Mouse (Mus musculus) heart, adult 11 months (tissue): Measurements from ENCODE around the gene Gadd45gip1.
A peak's percentile ranks its signal among the peaks of the same experiment; 100 is the strongest.

Experiments used
- DNase-seq: peaks from one replicate; pipeline ENCODE4 v3.0.0; 2022

The Gadd45gip1 gene

DNA sequence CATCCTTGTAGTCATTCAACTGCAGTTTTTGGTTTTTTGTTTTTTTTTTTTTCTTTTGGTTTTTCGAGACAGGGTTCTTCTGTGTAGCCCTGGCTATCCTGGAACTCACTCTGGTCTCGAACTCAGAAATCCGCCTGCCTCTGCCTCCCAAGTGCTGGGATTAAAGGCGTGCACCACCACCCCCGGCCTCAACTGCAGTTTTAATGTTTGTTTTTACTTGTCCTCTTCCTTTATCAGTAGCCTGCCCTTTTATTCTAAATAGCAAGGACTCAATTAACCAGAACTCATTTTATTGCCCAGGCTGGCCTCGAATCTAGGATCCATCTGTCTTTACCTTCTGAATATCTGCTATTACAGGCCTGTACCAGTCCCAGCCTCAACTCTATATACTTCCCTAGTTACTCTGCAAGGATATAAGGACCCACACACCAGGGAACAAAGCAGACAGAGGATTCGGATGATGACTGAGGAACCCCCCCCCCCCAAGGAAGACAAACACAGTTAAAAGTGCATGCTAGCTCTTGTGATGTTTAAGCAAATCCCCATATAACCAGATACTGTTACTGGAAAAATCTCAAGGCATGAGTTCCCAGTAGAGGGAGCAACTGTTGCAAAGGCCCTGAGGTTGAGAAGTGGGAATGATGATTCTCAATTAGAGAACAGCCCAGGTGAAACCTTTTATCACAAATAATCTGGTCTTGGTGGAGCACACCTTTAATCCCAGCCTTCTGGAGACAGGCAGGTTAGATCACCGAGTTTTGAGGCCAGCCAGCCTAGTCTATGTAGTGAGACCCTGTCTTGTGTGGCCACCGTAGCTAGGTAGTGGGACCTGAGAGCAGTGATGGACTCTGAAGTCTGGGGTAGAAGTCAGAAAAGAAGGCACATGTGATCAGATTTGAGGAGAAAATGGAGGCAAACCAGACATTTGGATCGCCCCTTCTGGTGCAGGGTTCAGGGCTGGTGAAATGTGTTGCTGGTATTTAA lies 1.7 kb downstream of the Gadd45gip1 start:
- DNase-seq = peak; percentile 91

DNA sequence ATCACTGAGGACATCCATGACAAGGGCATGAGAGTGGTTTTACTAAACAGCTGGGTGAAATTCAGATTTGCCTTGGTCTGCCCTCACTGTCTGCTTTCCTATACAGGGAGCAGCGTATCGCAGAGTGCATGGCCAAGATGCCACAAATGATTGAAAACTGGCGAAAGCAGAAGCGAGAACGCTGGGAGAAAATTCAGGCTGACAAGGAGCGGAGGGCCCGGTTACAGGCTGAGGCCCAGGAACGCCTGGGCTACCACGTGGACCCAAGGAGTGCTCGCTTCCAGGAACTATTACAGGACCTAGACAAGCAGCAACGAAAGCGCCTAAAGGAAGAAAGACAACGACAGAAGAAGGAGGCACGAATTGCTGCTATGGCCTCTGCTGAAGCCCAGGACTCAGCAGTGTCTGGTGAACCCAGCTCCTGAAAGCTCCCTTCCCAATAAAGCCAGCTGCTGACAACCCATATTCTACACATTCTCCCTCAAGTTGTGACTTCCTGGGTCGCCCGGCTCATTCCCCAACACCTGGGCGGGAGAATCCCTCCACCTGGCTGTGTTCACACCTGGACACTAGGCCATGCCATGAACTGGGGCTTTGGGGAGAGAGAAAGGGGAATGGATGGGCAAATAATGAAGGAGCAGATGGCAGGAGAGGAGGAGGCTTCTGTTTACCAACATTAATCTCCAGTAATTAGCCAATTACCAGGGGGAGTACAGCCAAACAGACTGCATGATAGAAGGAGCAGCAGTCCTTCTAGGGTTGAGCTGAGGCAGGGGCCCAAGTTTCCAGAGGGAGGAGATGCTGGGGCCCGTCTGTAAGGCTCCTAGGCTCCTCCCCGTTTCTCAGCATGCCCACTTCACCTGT lies 2.9 kb downstream of the Gadd45gip1 start:
- DNase-seq = peak; percentile 89

DNA sequence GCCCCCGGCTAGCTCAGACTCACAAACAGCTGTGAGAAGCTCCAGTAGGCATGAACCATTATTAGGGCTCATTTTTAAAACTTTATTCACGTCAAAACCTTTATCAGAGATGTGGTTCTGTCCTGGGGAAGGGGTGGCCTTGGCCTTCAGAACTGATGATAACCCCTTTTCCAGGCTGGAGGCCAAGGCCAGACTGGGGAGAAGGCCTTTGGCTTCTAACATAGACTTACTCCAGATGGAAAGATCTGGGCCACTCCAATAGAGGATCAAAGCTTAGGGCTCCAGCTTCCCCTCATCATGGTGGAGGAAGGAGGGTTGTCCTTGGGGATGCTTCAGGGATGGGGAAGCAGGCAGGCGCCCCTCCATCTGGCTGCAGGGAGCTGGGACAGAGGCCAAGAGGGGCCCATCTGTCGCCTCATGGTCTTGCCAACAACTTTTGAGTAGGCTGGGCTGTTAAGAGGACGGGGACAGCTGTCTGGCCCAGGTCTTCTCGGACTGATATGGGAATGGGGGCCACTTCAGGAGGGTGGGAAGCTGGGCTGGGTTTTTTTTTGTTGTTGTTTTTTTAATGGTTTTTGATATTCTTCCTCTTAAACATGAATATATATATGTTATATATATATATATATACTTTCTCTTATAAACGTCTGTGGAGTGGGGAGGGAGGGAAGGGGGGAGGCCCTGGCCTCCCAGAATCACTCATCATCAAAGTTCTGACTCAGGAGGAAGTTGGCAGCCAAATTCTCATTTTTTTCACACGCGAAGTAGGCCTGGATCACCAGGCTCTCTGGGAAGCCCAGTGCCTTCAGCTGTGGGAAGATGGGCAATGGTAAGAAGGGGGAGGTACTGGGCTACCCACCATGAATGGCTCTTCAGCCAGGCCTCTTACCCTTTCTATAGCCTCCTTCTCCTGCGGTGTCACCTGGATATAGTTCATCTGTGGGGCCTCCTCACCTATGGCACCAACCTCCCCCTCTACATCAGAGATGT lies 3.8 kb downstream of the Gadd45gip1 start:
- peak; percentile 94 for DNase-seq

DNA sequence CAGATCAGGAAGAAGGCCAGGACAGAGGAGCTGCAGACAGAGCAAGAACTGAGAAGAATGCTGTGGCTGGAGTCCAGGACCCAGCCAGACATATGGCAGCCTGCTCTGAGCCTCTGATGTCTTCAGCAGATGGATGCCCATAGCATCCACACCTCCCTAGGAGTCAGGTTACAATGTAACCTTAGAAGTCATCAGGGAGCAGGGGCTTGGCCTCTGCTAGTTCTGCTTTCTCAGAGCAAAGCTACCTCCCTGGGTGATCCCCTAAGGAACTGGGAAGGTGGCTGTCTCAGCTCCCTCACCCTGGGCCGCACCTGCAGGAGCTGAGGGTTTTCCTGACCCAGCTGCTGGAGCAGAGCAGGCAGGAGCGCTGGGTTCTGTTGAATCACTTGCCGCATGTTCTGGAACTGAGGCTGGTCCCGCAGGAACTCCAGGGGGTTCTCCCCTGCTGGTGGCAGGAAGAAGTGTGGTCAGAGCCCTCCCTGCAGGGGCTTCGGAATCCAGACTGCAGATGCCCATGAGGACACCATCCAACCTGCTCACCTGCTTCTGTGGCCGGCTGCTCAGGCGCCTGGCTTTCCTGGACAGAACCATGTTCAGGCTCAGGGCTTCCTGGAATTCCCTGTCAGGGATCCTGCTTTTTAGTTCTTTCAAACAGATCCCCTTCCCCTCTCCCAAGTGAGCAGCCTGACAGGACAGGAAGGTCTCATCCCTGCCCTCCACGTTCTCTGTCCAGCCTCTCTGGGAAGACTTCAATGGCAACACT lies 6.0 kb downstream of the Gadd45gip1 start:
- DNase-seq = peak; percentile 91

DNA sequence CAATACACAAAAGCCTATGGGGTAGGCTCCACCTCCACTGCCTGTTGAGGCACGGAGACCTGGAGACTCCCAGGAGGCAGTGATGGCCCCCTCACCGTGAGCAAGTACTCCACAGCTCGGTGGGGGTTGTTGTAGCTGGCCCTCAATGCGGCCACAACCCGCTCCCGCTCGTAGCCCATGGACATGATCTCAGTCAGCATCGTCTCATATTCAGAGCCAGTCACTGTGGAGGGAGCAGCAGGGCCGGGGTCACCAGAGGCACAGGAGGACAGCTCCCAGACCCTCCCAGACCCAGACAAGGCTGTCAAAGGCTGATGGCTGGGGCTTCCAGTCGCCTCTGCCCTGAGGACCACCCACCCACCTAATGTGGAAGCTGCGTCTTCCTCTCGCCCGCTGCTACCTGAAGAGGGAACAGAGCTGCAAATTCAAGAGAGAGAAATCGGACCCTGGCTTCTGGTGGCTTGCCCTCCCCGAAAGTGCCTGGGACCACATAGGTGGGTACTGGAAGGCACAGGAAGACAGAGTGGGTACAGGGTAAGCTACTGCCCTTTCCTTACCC lies 6.7 kb downstream of the Gadd45gip1 start:
- DNase-seq = peak; percentile 90

DNA sequence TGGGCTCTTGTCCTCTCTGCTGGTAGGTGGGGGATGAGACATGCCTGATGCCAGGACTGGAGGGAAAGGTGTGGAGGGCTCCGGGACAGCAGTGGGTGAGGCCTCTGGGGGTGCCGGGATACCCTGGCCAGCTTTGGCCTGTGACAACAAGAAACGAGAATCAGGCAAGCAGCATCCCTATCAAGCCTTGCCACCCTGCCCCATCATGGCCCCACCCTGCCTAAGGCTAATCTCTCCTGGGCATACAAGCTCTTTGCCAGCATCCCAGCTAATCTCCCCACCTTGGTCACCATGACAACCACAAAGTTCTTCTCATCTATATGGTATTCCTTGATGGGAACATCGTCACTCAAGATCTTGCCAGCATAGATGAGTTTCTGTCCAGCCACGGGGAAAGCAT lies 7.2 kb downstream of the Gadd45gip1 start:
- DNase-seq = peak; percentile 93

DNA sequence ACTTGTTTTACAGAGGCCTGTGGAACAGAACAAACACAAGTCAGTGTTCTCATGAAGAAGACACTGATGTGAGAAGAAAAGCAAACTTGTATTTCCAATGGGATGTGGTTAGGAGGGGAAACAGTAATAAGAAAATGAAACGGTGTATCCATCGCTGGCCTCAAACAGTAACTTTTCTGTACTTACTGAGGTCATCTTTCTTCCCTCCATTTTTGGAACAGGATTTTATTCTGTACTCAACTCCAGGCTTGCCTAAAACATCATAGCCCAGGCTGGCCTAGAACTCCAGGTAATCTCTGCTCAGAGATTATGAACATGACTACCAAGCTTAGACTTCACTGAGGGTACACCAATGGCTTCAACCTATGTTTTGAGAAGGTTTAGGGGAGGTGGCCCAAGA lies 8.1 kb downstream of the Gadd45gip1 start:
- DNase-seq = no peak

DNA sequence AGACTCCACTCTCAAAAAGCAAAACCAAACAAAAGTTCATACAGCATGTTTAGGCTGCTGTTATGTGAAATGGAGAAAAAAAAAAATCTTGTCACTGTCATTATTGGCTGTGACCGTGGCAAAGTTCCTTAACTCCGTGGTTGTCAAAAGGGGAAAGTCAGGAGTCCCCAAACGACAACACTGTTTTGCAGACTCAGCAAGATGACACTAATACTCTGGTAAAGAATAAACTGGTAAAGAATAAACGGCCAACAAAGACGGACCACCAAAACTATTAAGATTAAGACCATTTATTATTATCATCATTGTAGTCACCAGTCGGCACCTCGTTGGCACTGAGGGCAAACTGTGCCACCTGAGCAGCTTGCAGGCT lies 8.5 kb downstream of the Gadd45gip1 start:
- DNase-seq = no peak

DNA sequence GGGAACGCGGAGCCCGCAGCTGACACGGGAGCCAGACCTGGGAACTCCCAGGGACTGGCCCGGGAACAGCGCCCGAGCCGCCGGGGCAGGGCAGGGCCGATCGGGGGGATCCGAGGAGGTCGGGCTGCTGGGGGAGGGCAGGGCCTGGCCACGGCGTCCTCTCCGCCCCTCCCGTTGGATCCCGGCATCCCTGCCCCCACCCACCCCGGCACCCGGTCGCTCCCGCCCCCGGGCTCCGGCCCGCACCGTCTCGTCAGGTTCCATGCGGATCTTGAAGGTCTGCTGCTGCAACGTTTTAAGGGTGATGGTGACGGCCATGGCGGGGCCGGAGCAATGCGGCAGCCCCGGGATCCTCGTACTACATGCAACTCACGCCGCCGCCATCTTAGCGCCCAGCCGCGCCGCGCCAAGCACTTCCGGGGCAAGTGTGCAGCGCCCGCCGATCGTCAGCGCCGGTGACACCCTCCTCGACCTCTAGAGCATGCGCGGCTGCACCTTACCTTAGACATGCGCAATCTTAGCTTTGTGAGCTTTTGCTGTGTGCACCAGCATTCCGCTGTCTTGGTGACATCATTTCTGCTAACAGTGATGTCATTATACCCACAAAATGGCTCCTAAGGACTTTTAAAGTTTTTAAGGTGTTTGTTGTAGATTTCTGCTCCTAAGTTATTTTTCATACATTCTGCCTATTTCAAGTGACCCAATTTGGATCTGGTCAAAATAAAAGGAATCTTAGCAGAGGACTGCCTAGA lies 9.1 kb downstream of the Gadd45gip1 start, which contains the start of gene Rad23a:
TSS of gene Rad23a (minus strand) at position 418 of the 752 bp plus-strand sequence.
- peak; percentile 99 for DNase-seq

DNA sequence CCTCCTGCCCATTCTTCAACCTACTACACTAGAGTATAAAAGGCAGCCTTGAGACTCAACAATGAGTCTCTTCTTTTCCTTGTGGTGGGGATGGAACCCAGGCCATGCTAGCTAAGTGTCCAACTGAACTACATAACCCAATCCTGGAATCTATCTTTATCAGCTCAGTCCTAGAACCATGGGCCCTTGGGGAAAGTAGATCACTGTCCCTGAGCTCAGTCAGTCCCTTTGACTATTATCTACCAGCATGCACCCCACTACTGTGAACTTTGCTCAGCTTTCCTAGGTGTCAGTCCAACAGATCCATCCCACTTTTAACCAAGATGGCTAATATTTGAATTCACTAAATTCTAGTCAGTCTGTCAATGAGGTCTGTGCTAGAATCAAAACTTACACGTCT lies 10.2 kb downstream of the Gadd45gip1 start:
- DNase-seq = peak; percentile 69

DNA sequence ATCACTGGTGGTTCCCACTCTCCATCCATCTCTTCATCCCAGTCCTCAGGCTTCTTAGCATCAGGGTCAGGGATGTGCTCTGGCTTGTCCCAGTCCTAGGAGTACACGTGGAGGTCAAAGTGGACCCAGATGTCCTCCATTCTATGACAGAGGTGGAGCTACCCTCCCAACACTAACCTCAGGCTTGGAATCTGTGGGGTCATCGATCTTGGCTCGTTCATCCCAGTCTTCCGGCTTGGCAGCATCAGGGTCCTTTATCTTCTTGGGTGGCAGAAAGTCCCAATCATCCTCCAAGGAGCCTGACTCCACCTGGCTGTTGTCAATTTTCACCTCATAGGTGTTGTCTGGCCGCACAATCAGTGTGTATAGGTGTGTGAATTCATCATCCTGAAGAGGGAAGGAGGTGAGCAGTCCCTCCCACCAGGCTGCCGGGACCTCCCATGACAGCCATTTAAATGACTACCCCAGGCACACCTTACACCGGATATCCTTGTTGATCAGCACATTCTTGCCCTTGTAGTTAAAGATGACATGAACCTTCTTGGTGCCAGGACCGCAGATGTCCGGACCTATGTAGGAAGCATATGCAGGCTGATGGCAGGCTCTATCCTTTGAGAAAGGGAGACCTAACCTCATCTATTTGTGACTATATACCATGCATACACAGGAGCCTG lies 13.2 kb downstream of the Gadd45gip1 start:
- peak; percentile 93 for DNase-seq

DNA sequence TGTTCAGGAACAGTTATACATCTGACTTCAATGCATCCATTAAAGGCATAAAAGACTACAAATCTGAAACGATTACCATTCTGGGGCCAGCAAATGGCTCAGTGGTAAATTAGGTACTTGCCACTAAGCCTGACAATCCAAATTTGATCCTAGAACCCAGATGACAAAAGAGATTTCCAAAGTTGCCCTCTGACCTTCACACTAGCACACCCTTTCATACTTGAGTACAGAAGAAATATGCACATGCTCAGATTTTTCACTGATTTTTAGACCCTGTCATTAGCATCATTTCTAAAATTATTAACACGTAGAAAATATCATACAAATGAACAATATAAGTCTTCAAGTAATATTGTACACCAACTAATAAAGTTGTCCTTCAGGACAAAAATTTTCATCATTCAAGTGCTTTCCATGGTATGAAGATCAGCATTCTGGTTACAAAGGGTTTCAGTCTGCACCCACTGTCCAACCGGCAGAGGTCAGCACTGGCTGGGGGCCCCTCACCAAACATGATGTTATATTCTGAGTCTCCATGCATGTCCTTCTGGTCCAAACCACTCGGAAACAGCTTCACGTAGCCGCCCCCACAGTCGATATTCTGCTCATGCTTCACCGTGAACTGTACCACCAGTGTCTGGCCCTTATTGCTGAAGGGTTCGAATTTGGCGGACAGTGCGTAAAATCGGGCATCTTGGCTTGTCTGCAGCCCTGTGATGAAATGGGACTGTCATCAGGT lies 14.2 kb downstream of the Gadd45gip1 start:
- peak; percentile 92 for DNase-seq

DNA sequence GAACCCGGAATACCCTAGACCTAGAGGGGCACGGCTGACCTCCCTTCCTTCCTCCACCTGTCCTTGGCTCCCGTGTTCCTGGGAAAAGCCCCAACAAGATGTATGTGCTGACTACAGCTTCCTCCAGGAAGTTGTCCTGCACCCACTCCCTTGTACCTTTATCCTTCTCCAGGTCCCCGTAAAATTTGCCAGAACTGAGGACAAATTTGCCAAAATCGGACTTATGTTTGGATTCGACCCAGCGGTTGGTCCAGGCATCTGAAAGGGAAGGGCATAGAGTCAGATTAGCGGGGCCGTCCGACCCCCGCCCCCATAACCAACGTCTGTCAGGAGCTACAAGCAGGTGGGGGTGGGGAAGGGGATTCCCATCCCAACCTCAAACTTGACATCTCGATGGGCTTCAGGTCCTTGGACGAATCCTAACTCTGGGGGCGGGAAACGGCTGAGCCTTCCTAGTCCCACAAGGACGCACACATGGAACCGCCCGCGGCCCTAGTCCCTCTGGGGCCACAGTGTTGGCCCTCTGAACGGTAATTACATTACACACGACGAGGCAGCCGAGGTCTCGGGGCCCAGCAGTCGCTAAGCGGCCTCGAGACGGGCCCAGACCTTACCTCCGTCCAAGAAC lies 14.9 kb downstream of the Gadd45gip1 start:
- peak; percentile 94 for DNase-seq

DNA sequence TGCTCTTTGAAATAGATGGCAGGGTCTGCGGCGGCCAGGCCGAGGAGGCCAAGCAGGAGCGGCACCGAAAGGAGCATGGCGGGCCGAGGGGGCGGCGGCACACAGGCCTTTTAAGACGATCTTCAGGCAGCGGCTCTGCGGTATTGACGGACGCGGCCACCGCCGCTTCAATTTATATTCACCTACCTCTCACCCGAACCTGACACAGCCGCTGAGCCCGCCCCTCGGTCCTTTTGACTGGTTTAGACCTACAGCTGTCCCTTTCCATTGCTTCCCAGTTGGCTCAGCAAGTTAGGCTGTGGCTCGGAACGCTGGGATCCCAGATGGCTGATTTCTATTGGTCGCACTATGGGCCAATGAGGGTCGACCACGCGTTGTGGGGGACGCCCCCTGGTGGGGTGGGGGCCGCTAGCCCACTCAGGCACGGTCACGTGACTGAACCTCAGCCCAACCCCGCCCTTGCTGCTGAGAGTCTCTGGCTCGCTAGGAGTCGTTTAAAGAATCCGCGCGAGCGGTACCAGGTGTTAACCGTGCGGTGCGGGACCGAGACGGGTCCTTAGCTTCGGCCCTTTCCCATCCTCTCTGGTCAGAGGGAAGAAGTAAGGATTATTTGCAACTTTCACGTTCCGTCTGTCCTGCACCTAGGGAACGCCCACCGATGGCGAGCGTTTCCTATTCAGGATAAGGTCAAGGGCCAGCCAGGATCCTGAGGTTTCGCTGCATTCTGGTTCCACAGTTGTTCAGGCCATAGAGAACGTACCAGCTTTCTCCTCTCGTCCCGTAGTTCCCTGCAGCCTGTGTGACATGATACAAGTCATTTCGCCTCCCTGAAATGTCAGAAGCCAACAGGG lies 15.6 kb downstream of the Gadd45gip1 start, which contains the start of gene Calr:
TSS of gene Calr (minus strand) at position 213 of the 851 bp plus-strand sequence.
- peak; percentile 100 for DNase-seq

DNA sequence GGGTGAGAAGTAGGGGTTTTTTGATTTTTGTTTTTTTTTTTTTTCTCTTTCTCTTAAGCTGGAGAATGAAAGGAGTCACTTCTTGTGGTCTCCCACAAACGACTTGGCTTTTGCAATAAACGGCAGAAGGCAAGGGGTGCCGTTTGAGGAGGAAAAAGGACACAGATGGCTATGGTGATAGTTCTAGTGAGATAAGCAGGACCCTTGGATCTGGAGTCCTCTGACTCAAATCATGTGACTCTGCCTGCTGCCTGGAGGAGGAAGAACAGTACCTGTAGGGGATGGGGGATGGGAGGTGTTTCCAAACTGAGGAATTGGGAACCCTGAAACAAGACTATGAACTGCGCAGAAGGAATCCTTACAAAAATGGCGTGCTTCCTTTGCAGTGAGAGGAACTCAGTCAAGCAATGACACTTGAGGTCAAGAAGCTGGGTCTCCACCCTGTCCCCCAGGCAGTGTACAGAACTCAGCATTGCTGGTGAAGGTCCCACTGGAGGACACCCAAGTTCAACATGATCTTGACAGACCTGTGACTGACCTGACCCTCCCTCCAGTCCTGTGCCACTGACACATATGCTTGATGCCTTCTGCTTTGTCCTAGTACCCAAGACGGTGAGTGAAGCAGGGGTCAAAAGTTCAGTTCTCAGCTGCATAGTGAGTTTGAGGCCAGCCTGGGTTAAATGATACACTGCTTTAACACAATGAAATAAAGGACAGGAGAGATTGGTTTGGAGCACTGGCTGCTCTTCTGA lies 16.5 kb downstream of the Gadd45gip1 start:
- no peak for DNase-seq

DNA sequence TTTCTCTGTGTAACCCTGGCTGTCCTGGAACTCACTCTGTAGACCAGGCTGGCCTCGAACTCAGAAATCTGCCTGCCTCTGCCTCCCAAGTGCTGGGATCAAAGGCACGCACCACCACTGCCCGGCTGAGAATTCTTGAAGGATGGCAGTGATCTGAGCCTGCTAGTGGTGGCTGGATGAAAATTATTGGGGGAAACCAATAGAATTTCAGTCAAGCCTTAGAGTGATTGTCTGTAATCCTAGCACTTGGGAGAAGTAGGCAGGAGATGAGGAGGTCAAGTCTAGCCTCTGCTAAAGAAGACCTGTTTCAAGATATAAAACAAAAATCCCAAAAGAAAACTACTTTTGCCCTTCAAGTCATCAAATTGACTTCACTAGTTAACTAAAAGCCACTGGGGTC lies 25.1 kb downstream of the Gadd45gip1 start:
- DNase-seq = peak; percentile 51
